Mouse (Mus musculus): Measurements from ENCODE around the gene Got1.
A peak's percentile ranks its signal among the peaks of the same experiment; 100 is the strongest.

Gene Got1

DNA sequence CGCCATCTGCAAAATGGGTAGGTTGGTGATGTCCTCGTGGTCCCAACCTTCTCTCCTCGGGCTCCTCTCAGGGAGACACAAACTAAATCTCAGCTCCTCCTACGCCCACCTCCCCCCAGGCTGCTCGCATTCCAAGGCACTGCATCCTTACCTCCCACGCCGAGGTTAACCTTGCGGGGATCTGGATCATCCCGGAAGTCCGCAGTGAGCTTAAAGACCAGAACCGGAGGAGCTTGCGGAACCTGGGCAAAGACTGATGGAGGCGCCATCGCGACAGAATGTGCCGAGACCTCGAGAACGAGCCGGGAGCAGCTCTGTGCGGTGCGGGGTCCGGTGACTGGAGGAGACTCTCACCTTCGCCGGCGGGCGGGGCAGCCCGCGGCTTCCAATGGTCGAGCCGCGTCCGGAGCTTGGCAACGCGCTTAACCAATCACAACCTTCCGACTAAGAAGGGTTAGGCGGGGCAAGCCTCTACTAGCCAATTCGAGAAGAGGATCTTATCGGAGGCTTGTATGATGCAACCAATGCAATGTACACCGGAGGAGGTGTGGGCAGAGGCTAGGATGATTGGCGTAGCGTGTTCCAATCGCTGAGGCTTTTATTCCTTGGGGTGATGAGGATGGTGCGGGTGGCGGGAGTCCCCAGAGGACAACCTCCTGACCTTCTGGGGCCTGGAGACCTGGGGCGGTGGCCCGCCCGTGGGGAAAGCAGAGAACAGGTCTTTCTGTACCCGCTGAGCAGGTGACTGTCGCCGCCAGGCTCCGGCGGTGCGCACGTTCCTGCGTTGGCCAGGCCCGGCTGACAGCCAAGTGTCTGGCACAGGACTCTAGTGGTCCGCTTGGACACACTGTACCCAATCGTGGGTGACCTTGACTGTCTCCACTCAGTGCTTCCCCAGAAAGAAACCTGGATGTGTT is at the start of gene Got1:
Got1 (minus strand) TSS at position 419 of the 917 bp plus-strand sequence.
- peak; percentile 97 for DNase-seq

DNA sequence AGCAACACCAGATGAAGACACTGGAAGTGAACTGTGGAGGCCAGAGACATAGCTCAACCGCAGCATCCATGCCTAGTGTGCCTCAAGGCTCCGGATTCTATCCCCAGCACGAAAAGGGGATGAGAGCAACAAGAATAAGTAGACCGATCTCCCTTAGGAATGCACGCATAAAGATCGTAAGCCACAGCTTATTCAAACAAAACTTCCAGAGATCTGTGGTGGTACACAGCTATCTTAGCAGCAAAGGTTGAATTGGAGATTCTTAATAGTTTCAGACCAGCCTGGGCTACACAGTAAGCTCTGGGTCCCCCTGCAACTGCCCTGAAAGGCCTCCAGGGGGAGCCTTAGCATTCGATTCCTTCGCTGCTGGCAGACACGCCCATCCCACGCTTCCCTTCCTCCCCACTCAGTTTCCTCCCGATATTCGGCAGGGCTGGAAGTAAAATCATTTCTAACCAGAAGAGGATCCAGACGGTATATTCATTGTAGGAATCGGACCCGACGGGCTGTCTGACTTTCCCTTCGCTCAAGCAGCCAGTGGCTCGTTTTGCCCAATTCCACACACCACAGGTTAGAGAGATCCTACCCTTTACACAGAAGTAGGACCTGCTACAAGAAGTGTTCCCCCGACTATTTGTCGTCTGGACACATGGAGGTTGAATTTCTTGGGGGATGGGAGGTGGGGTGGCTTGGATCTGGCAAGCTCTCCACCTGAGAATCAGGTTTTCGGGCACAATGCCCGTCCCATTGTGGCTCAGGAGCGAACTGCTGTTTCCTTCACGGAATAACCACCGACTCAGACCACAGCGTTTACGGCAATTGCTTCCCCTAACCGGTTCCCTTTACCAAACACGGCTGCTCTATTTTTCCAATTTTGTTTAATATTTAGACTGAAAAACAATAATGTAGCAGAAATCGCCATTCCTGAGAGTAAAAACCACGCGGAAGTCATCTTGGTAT is 46.7 kb upstream of the Got1 start:
- DNase-seq, result peak; percentile 88

DNA sequence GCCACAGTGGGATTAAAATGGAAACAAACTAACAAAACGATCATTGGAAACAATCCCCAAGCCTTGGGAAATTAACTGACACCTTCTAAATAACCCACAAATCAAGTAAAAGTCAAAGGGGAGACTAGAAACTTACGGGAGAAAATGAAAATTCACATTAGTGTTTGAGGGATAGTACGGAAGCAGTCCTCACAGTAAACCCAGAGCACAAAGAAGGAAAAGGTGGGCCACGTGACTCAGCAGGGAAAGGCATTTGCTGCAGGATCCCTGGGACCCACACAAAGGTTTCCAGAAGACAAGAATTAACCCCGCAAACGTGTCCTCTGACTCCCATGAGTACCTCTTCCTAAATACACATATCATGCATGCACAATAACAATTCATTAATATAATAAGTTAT is 44.7 kb upstream of the Got1 start:
- DNase-seq, result no peak

DNA sequence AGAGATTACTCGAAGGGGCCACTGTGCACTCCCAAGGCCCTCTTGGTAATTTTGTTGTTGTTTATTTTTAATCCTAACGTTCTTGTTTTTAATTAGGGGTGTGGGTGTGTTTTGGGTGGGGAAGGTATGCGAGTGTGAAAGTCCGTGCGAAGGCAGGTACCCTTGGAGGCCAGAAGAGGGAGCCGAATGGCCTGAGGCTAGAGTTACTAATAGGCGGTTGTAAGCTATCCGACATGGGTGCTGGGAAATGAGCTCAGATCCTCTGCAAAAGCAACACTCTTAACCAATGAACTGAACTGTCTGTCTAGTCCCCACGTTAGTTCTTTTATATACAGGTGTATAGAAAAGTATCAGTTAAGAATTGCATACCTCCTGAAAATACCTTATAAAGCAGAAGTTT is 43.9 kb upstream of the Got1 start:
- no peak for DNase-seq

DNA sequence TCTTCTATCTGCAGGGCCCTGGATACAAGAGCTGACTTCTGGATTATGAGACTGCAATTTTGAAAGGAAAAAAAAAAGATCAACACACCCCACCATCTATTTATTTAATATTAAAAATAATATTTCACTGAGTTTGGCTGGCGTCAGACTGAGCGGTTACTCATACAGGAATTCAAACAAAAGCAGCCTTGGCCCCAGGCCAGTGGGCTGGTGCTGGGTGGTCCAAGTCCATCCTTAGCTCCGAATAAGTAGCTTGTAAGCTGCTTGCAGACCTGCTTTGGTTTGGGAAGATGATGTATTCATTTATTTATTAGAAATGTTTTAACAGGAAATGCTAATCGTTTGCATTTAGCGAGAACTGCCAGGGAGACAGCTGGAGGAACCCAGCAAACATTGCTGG is 38.8 kb upstream of the Got1 start:
- DNase-seq, result peak; percentile 38

DNA sequence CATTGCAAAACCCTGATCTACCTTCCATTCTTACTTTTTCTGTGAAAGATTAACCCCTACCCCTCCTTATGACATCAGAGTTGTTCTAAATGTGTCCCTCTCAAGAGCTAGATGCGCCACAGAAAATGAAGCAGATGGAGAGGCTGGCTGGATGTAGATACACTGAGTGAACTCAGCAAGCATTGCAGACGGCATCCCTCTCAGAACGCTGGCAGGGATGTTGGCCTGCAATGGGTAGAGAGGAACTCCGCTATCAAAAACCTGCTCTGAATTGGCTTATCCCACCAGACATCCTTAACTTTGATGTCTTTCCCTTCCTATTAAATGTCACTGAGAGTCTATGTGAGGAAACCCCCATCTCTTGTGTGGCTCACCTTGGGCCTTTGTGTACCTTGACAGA is 37.4 kb upstream of the Got1 start:
- no peak for DNase-seq

DNA sequence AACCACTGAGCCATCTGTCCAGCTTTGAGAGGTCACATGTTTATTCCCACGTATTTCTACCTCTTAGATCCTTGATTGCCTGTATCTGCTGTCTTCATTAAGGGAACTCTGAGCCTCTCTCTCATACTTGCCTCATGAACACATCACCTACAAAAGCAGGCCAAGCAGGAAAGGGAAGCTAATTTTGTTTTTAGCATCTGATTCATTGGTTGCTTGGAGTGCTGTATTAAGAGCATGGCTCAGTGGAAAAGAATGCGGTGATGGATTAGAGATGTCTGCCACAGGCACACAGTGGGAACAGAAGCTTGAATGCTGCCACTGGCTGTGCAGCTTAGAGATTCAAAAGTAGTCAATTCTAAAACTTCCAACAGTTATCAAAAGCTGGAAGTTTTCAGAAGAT is 35.8 kb upstream of the Got1 start:
- DNase-seq, result no peak

DNA sequence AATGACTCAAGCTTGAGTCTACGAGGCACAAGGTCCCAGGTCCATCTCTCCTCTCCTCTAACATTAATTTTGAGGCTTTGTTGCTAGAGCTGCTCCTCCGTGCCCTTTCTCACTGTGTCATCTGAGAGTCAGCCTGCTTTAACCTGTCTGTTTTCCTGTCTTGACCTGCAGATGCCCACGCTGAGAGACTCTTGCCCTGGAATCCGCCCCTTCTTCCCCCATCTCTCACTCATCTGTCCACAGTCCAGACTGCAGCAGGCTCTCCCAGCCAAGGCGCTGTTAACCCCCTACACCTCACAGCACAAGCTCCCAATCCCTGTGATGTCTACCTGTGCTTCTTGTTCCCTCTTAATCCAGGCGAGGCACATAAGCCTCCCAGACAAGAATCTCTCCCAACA is 27.1 kb upstream of the Got1 start:
- no peak for DNase-seq

DNA sequence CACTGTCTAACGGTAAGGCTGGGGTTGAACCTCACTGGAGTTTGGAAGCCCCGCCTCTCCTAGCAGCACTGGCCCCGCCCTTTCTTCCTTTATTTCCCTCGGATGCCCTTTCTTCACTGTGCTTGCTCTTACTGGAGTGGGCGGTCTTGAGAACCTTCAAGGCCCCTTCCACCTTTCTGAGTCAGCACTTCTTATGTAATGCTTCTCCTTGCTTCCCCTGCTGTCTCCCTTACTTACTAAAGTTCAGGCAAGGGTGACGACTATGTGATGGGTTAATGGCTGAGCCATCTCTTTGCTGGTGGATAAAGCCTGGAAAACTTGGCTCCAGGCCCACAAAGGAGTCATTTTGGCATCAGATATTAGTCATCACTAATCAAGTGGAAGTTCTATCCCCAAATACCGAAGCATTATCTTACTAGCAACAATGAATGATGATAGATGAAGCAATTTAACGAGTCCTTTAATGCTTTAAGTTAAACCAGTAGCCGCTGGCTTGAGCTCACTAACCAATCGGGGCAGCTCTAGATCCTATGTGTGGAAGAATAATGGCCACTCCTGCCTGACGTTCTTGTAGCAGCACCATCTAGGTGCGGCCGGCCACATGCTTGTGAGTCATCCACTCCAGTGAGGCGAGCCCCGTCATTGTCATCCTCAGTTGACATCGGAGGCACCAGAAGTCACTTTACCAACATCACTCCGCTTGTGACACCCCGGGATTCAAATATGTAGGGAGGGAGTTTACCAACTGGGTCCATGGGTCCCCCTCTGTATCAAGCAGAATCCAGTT is 26.5 kb upstream of the Got1 start:
- DNase-seq, result no peak

DNA sequence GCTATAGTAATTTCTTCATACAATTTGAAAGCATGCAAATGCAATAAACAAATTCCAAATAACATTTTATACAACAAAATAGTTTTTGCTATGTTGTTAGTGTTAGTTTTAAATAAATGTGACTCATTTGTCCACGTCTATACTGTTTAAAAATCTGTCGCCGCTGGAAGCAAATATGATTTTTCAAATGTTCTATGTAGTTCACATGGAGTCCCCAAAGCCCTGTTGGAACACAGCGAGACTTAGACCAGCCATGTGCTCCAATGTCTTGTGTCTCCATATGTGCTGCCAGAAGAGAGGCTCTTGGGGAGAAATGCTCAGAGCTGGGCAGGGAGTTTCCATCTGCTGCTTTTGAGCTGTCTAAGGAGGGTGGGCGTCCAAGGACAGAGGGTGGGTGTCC is 23.7 kb upstream of the Got1 start:
- DNase-seq, result no peak

- DNase-seq, result no peak
Measured at GRCm38 (mm10) chr19:43546337-43547117, 22.1 kb upstream of the Got1 start.

- DNase-seq, result no peak
Measured at GRCm38 (mm10) chr19:43535372-43535771, 11.0 kb upstream of the Got1 start.

GRCm38 (mm10) chr19:43530921-43531320 is 6.5 kb upstream of the Got1 start:
- no peak for DNase-seq

- peak; percentile 86 for DNase-seq
Measured at GRCm38 (mm10) chr19:43530197-43530770, 5.9 kb upstream of the Got1 start.

GRCm38 (mm10) chr19:43528056-43528587 is 3.7 kb upstream of the Got1 start:
- DNase-seq, result no peak

- peak; percentile 28 for DNase-seq
Measured at GRCm38 (mm10) chr19:43527131-43527530, 2.7 kb upstream of the Got1 start.

DNA sequence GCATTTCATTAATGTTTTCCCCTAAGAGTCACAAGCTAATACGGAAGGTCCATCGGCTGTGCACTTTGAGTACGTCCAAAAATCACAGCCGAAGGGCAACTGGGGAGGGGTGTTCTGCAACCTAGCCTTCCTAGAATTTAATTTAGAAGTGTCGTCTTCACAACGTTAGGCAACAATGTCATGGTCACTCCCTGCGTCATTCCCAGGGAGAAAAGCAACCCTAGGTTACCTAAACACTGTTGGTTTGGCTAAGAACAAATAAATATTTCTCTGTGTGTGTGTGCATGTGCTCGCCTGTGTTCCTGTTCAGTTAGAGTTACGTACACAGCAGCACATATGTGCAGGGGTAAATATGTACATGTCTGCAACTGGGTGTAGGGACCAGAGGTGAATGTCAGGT is 1.6 kb upstream of the Got1 start:
- no peak for DNase-seq

GRCm38 (mm10) chr19:43525566-43525965 is 1.2 kb upstream of the Got1 start:
- DNase-seq, result no peak

GRCm38 (mm10) chr19:43525104-43525482 is 688 bp upstream of the Got1 start:
- peak; percentile 51 for DNase-seq

- DNase-seq, result peak; percentile 15
Measured at GRCm38 (mm10) chr19:43523551-43523950, 854 bp downstream of the Got1 start.

- DNase-seq, result no peak
Measured at GRCm38 (mm10) chr19:43521996-43522395, 2.4 kb downstream of the Got1 start.

Data from lung, postnatal 36 days (tissue).